Comparison of ENCODE assay signal across 8 mouse cellular contexts in genomic region chr12:25467789-25468188, GRCm38 (mm10).
A peak's percentile ranks its signal among the peaks of the same experiment; 100 is the strongest.
DNase-seq lines count a peak whose midpoint lies in the region; ATAC-seq lines count a peak whose summit lies in the region.
"Had no signal": no experiment of that assay in that cellular context is flagged by ENCODE, and none has a peak within 500 bp of the region (broad histone marks: within the 10 kb centered on the region; RNA-seq: fewer than 3 reads in every experiment).

No protein-coding gene starts in this region.

- no peaks in the 10 kb centered on the region for H3K9me3 ChIP-seq in midbrain, embryonic 11.5 days (ENCODE audit: control insufficient read depth, low read length)
- H3K9me3 ChIP-seq in midbrain, embryonic 16.5 days (replicated peaks; ENCODE audit: control insufficient read depth, low read length, poor library complexity, severe bottlenecking) = no peaks in the 10 kb centered on the region
- H3K9me3 ChIP-seq in kidney, embryonic 14.5 days (ENCODE audit: control insufficient read depth, low read length) = no peaks in the 10 kb centered on the region
- H3K9me3 ChIP-seq in hindbrain, embryonic 12.5 days (replicated peaks) = no peaks in the 10 kb centered on the region
- H3K9me3 ChIP-seq: forebrain, embryonic 15.5 days had no signal

- H3K36me3 ChIP-seq in midbrain, embryonic 11.5 days (ENCODE audit: control insufficient read depth, insufficient read depth, low read length) = no peaks in the 10 kb centered on the region
- H3K36me3 ChIP-seq in midbrain, embryonic 16.5 days (ENCODE audit: control insufficient read depth, insufficient read depth, low read length) = no peaks in the 10 kb centered on the region
- H3K36me3 ChIP-seq in kidney, embryonic 14.5 days (ENCODE audit: control insufficient read depth, insufficient read depth, low read length) = no peaks in the 10 kb centered on the region
- no peaks in the 10 kb centered on the region for H3K36me3 ChIP-seq in hindbrain, embryonic 12.5 days
- H3K36me3 ChIP-seq: forebrain, embryonic 15.5 days had no signal

- no peaks in the 10 kb centered on the region for H3K4me1 ChIP-seq in midbrain, embryonic 11.5 days (ENCODE audit: control insufficient read depth, insufficient read depth, low read length)
- H3K4me1 ChIP-seq in midbrain, embryonic 16.5 days (ENCODE audit: control insufficient read depth, insufficient read depth, low read length) = no peaks in the 10 kb centered on the region
- 0 out of 2 replicates have a peak, but pooled peaks cover 3% of the 10 kb centered on the region for H3K4me1 ChIP-seq in kidney, embryonic 14.5 days (ENCODE audit: control insufficient read depth, insufficient read depth, low read length)
- H3K4me1 ChIP-seq in hindbrain, embryonic 12.5 days = no peaks in the 10 kb centered on the region

- H3K27ac ChIP-seq in midbrain, embryonic 11.5 days (ENCODE audit: low read depth, low read length) = no peak overlapping the region
- no peak overlapping the region for H3K27ac ChIP-seq in midbrain, embryonic 16.5 days (ENCODE audit: low read length)
- H3K27ac ChIP-seq in kidney, embryonic 14.5 days (ENCODE audit: low read depth, low read length) = no peak overlapping the region
- H3K27ac ChIP-seq in hindbrain, embryonic 12.5 days = no peak overlapping the region
- H3K27ac ChIP-seq: forebrain, embryonic 15.5 days had no signal

- H3K9ac ChIP-seq in midbrain, embryonic 11.5 days (ENCODE audit: low read length) = no peak overlapping the region
- no peak overlapping the region for H3K9ac ChIP-seq in midbrain, embryonic 16.5 days (ENCODE audit: low read depth, low read length)
- H3K9ac ChIP-seq in kidney, embryonic 14.5 days (ENCODE audit: low read depth, low read length) = no peak overlapping the region
- no peak overlapping the region for H3K9ac ChIP-seq in hindbrain, embryonic 12.5 days
- H3K9ac ChIP-seq: forebrain, embryonic 15.5 days had no signal

- no peak overlapping the region for H3K4me2 ChIP-seq in midbrain, embryonic 11.5 days
- no peak overlapping the region for H3K4me2 ChIP-seq in midbrain, embryonic 16.5 days (ENCODE audit: low read length)
- H3K4me2 ChIP-seq in kidney, embryonic 14.5 days (replicated peaks; ENCODE audit: low read depth, low read length) = no peak overlapping the region
- no peak overlapping the region for H3K4me2 ChIP-seq in hindbrain, embryonic 12.5 days (replicated peaks)
- H3K4me2 ChIP-seq: forebrain, embryonic 15.5 days had no signal

- no peak for ATAC-seq in midbrain, embryonic 11.5 days (ENCODE audit: low FRiP score)
- no peak for ATAC-seq in midbrain, embryonic 16.5 days
- ATAC-seq in kidney, embryonic 14.5 days (ENCODE audit: low FRiP score, low TSS enrichment) = no peak
- ATAC-seq in hindbrain, embryonic 12.5 days (ENCODE audit: low FRiP score) = no peak
- ATAC-seq: forebrain, embryonic 15.5 days had no signal

- H3K27me3 ChIP-seq in midbrain, embryonic 11.5 days (ENCODE audit: control insufficient read depth, insufficient read depth, low read length) = no peaks in the 10 kb centered on the region
- no peaks in the 10 kb centered on the region for H3K27me3 ChIP-seq in midbrain, embryonic 16.5 days (ENCODE audit: control insufficient read depth, insufficient read depth, low read depth, low read length)
- H3K27me3 ChIP-seq in kidney, embryonic 14.5 days (ENCODE audit: control insufficient read depth, insufficient read depth, low read length) = no peaks in the 10 kb centered on the region
- no peaks in the 10 kb centered on the region for H3K27me3 ChIP-seq in hindbrain, embryonic 12.5 days
- H3K27me3 ChIP-seq: forebrain, embryonic 15.5 days had no signal

- no peak overlapping the region for H3K4me3 ChIP-seq in midbrain, embryonic 11.5 days (ENCODE audit: low read depth, low read length)
- no peak overlapping the region for H3K4me3 ChIP-seq in midbrain, embryonic 16.5 days (ENCODE audit: low read depth, low read length)
- no peak overlapping the region for H3K4me3 ChIP-seq in kidney, embryonic 14.5 days (ENCODE audit: low read length)
- H3K4me3 ChIP-seq in hindbrain, embryonic 12.5 days = no peak overlapping the region
- H3K4me3 ChIP-seq: forebrain, embryonic 15.5 days had no signal

- 81% methylated on average over 12 of the region's 12 CpGs for WGBS in midbrain, embryonic 11.5 days
- WGBS in midbrain, embryonic 16.5 days = 73% methylated on average over 12 of the region's 12 CpGs
- WGBS in kidney, embryonic 14.5 days = 52% methylated on average over 10 of the region's 12 CpGs
- 74% methylated on average over 12 of the region's 12 CpGs for WGBS in hindbrain, embryonic 12.5 days

- intact Hi-C loops in left cerebral cortex, postnatal 25 days (cut with DNase I) = loop anchor here (5.0 kb wide), 2 partner anchors 280 to 370 kb away; partner anchors contain the start of gene Id2

- DNase-seq in midbrain, embryonic 11.5 days (ENCODE audit: low spot score, missing footprints) = peak; percentile 73
- peak; percentile 22 to 34 for DNase-seq in frontal cortex, postnatal 14 days (ENCODE audit: low spot score in 2 of 2)
- DNase-seq in left cerebral cortex, postnatal 25 days (ENCODE audit: low spot score in 2 of 2) = peak; percentile 32 to 87
- peak; percentile 70 to 77 for DNase-seq in spleen, postnatal 4 days (ENCODE audit: low spot score in 2 of 2)
